Mouse (Mus musculus) adipocyte (in vitro differentiated cells): ENCODE data around the gene Gm17428.
"Not testable (repeated sequence)": the region's sequence is repeated elsewhere in the genome, so short reads cannot be mapped to it uniquely, and the experiment has no call there.

ENCODE experiments used
- DNase-seq: peaks from one replicate; pipeline ENCODE4 v3.0.0-alpha.2; 2016; ENCODE audit warnings: low spot score

Gene Gm17428

DNA sequence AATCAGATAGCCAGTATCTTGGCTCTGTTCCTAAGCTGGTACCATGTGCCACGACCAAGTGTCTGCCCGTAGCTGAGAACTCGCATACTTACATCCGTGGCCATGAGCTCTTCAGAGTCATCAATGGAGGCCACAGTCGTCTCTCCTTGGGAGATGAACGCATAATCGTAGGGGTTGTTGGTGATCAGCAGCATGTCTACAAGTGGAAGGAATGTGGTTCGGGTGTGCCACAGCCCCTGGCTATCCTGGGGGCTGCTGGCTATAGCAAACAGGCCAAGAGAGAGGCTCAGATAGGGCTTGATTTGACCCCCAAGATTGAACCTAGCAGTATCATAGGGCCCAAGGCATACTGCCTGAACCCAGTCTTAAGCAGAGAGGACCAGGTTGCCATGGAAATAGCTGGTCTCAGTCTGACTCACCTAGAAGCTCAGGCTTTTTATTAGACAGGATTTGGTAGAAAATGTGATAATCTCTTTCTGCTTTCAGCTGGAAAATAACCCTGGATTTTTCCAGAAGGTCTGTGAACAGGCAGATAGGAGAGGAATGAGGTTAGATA is 13.2 kb downstream of the Gm17428 start:
- no peak for DNase-seq

DNA sequence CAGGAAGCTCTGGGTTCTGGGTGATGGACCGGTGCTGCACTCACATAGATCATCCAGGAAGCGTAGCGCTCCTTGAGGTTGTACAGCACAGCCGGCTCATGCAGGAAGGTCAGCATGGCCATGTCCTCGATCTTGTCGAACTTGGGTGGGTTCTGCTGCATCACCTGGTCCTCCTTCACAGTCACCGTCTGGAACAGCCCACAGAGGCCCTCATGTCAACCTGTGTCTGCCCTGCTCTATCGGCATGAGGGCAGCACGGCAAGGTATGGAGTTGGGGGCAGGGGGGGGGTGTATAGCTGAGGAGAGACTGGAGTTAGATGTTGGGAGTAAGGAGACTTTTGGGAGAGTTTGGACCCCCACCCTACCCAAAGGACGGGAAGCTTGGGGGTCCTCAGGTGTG is 15.5 kb downstream of the Gm17428 start:
- DNase-seq: no peak

DNA sequence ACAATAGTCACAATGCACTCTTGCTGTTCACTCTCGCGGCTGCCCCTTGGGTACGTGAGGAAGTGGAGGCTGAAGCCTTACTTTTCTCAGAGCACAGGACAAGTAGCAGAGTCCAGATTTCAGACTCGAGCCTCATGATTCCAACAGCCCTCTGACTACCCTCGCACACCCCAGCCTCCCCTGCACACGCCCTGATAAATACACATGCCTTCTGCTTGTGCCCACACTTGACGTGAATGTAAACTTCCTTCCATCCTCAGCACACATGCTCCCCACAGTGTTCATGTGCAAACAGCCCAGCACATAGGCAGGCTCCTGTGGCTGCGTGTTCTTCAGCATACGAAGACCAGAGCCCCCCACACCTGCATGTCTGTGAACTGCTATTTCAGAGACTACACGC is 16.9 kb downstream of the Gm17428 start:
- no peak for DNase-seq

DNA sequence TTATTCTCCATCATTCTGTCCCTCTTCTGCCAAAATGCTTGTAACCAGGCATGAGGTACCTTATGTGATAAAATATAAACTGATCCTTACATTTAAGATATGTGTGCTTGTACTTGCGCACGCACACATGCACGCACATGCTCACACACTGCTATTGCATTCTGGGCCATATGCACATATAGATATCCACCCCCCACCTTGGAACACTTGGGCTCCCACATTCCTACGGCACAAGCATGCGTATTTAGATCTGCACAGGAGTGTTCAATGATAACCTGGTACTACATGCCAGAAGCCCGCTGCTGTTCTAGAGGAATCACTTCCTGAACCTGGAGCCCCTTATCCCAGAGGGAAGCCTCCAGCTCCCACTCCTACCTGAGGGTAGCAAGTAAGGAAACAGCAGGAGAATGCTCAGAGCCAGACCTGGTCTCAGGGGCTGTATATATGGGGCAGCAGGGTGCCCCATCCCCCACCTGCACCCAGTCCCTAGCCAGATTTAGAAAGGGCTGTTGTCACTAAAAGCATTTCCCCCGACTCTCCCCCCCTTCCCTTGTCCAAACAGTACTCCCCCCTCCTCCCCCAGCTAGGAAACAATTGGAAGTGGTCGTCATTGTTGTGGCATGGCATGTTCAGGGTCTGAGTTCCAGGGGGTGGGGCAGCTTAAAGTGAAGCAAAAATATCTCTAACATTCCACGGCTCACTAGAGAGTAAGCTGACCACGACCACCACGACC is 17.6 kb downstream of the Gm17428 start, which contains the start of gene Myh7:
TSS of gene Myh7 (minus strand) at position 491 of the 733 bp plus-strand sequence.
- DNase-seq: no peak

DNA sequence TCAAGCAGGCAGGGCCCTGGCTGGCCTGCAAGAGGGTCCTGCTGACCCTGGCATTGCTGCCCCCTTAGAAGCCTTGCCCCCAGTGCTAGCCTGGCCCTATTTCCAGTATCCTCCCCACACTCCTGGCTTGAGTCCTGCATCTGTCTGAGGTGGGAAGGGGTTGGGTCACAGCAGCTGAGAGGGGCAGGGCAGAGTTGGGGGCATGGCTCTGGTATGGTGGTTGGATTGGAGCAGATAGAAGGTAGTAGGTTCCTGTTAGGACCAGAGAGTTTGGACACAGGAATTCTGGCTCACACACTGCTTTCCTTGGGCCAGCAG is 18.1 kb downstream of the Gm17428 start:
- no peak for DNase-seq

DNA sequence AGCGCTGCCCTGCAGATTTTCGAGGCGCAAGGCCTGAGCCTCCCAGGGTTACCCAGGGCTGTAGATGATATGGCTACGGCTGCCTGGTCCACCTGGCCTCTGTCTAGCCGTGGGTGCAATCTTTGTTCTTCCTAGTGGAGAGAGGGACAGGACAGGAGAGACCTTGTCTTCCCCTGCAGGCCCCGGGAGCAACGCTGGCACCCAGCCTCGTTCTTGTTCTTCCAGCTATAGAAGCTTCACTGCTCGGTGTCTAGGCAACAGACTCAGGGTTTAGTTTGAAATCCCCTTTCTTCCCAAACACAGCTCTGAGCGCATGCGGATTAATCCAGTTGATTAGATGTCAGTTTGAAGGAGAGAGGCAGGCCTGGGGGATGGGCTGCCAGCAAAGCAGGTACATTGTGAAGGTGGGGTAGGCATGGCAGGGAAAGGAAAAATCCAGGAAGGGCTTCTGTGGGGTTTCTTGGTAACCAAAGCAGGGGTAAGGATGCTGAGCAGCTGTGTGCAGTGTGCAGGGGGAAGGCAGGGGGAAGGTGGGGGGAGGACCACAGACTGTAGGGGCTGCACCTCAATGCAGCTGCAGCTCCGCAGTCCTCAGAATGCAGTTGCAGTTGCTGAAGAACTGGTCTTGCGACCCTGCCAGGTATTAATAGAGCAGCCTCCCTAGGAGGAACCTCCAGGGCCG is 18.9 kb downstream of the Gm17428 start:
- DNase-seq: no peak

DNA sequence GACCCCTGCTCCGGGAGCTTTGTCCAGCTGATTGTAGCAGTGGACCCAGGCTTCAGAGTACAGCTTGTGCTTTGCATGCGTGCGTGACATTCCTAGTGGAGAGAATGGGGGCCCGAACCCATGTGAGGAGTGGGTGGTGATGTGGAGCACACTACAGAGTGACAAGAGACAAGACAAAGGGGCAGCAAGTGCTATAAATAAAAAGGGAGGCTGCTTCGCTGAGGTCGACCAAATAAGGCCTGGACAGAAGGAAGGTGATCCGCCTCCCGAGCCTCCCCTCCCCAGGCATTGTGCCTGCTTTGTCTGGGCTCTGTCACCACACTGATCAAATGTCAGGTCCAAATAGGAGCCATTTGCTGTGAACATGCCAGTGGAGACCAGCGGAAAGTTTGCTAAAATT is 20.1 kb downstream of the Gm17428 start:
- no peak for DNase-seq

DNA sequence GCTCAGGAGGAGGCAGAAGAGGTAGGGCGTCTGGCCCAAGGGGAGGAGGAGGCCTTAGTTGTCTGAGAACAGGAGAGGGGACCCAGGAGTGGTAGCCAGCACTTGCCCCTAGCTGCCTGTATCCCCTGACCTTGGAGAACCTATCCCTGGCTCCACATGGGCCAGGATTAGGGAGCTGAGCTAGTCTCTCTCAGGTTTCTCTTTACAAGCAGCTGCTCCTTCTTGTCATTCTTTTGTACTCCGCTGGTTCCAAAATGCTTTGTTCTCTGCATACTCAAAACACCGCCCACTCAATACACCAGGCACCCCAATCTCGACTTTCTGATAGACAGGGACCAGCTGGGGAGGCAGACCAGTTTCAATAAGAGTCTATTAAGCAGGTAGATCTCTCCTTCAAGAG is 20.6 kb downstream of the Gm17428 start:
- no peak for DNase-seq

DNA sequence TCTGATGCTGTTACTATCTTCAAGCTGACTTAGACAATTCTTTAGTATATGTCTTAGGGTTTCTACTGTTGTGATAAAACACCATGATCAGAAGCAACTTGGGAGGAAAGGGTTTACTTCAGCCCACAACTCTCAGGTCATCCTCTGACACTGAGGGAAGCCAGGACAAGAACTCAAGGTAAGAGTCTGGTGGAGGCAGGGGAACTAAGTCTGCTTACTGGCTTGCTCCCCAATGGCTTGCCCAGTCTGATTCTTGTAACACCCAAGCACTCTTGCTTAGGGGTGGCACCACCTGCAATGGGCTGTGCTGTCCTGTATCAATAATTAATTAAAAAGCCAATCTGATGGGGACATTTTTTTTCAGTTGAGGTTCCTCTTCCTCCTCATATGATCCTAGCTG is 21.9 kb downstream of the Gm17428 start:
- DNase-seq: no peak

DNA sequence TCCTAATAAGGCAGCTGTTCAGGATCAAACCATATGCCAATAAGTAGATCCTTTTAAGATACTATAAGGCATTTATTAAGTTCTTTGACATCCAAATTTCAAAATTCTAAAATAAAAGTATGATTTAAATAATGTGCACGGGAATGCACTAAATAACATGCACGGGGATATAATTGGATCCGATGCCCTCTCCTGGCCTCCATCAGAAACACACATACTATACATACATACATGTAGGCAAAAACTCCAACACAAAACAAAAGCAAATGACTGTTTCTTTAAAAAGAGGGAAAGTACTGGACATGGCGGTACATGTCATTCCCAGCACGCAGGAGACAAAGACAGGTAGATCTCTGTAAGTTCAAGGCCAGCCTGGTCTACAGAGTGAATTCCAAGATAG is 23.1 kb downstream of the Gm17428 start:
- DNase-seq: not testable (repeated sequence)

DNA sequence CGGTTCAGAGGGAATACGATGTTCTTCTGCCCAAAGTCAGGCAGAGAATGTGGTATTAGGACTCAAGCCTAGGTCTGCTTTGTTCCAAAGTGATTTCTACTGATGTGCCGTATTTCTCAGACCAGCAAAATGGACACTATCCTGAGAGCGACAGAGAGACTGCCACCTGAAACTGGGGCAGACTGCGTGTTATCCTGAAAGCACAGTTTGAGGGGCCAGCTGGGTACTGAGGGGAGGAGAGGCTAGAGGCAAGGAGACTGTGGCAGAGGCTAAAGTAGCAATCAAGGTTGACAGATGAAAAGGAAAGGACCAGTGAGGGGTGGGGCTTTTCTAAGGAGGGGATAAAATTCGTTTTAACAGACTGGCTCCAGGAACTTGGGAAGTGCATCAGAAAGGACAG is 24.1 kb downstream of the Gm17428 start:
- DNase-seq: no peak

DNA sequence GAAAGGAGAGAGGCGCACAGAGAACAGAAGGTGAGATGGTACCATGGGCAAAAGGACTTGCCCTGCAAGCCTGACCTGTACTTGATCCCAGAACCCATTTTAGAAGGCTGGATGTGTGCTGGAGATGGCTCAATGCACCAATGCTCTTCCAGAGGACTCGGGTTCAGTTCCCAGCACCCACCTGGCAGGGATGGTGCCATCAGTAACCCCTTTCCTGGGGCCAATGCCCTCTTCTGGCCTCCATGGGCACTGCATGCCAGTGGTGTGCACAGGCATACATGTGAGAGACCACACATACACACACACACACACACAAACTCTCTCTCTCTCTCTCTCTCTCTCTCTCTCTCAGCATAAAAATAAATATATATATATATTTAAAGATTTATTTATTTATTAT is 24.7 kb downstream of the Gm17428 start:
- DNase-seq: no peak

DNA sequence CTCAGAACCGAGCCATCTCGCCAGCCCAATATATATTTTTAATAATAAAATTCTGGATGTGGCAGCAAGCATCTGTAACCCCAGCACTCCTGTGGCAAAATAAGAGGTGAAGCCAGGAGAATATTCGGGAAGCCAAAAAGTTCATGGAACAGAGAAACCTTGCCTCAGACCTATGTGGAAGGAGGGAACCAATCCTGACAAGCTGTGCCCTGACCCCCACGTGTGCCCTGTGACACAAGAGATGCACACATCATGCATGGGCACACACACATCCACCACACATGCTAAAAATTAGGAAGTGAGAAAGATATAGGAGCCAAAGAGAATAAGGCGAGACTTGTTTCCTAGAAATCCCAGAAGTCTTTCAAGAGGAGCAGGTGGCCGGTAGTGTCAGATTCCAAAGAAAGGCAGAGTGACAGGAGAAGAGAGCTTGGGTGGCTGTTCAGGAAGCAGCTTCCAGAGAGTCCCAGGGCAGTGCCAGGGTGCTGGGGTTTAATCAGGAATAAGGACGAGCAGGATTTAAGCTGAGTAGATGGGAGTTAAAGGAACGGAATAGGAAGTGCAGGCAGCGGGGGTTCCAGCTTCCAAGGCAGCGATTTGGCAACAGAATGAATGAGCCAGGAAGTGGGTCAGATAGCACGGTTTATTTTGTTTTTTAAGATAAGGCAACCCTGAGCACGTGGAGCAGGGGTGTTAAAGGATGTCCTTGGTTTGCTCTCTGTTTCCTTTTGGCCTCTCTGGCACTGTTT is 25.4 kb downstream of the Gm17428 start:
- DNase-seq: no peak

DNA sequence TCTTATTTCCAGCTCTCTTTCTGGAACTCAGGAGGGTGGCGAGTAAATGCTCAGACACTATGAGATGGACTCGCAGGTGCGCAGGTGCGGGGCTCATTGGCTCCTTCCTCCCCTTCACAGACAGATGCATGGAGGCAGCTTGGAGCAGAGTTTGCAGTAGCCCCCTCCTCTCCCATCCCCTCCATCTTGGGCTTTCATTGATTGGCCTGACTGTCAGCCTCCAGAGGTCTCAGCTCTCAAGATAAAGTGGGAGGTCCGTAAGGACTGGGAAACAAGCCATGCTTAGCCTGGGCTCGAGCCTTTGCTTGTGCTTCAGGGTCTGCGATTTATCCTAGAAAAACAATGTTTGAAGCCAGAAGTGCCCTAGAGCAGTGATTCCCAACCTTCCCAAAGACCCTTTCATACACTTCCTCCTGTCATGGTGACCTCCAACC is 26.0 kb downstream of the Gm17428 start:
- DNase-seq: no peak

DNA sequence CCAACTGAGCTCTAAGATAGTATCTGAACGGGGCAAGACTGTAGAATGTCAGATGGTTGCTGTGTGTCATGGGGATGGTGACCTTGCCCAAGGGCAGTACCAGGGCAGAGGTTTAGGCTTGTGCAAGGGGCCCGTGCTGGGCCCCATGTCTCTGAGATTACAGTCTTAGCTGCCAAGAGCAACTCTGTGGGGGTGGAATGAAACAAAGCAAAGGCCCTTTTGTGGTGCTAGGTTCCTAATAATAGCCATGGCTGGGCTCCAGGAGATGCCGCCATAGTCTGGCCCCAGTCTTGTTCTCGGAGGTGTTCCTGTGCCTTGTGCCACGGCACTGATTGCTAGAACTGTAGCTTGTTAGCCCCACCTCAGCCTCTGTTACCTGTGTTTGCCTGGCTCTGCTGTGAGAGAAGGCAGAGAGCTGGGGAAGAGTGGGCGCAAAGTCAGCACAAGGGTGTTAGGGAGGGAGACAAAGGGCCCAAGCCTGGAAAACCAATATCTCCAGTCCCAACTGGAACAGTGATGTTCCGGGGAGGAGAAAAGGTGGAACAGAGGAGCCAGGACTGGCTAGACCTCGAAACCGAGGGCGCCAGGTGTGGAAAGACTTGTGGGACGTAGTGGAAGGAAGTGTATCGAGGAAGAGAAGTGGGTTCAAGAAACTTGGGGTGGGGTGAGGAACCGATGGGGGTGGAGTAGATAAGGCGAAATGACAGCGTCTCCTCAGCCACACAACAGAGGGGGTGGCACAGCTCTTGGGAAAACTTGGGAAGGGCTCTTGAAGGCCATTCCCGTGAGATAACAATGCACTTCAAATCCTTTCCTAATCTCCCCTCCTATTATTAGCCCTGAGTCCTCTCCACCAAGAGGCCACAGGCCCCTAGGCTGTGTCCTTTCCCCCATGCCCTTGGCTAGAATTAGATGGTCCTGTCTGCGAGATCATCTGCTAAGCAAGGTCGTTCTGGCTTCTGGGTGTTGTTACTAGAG is 27.4 kb downstream of the Gm17428 start:
- DNase-seq: peak; percentile 3

DNA sequence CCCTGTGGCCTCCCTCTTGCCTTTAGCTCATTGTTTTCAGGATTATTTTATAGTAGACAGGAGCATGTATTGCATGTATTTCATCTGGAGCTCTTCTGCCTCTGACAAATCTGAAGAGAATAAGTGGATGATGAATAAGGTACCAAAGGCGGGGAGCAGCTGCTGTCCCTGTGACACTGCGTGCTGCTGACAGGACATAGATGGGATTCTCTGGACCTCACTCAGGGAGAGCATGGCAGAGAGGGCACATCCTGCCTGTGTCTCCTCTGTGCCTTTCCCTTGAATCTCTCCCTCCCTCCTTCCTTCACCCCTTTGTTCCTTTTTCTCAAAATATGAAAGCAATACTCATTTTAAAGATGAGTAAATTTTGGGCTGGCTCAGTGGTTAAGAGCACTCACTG is 28.8 kb downstream of the Gm17428 start:
- no peak for DNase-seq

DNA sequence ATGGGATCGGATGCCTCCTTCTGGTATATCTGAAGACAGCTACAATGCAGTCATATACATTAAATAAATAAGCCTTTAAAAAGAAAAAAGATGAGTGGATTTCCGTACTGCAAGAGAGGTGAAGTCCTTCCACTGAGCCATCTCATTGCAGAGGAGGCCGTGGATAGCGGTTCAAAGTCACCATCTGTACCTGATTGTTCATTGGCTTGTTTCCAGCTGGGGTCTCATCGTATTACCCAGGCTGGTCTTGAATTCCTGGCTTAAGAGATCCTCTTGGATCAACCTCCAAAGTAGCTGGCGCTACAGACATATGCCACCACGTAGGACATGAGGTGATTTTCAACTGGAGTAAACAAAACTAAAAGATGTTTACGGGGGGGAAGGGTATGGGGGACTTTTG is 29.2 kb downstream of the Gm17428 start:
- no peak for DNase-seq

DNA sequence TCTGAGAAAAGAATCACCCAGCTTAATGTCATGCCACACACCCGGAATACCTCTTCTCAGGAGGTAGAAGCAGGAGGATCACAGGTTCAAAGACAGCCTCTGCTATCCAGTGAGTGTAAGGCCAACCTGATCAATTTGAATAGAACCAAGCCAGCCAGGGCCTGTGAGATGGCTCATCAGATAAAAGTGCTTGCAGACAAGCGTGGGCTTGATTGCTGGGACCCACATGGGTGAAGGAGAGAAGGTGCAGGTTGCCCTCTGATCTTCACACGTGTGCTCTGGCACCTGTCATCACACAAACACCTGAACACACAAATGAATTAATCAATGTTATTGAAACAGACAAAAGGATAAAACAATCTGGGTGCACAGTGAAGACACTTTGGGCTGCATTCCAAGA is 29.8 kb downstream of the Gm17428 start:
- no peak for DNase-seq

DNA sequence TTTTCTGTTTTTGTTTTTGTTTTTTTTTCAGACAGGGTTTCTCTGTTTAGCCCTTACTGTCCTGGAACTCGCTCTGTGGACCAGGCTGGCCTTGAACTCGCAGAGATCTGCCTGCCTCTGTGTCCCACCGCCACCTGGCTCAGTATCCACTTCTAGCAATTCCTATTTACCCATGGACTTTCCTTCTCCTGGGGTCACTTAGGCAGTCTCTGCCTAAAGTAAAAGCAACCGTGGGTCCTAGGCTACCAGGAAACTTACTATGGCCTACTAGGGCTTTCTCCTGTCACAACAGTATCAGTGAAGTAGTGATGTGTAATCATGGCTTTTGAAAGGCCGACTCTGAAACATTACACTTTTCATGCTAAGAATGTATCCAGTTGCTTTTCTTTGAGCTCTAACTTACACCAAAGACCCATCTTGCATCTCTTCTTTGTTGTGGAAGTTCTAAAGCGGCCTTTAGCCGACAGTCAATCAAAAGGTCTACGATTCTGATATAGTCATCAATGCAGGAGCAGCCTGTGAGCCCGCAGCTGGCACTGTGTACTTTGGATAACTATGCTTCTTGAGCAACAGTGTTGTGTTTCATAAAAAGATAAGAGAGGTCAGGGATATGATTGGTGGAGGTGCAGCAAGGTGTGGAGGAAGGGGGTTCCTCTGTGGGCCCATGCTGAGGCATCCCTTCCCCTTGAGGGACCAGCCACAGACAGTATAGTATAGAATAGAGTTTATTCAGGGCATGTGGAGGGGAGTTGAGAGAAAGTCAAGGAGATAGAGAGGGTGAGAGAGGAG is 30.6 kb downstream of the Gm17428 start:
- no peak for DNase-seq

DNA sequence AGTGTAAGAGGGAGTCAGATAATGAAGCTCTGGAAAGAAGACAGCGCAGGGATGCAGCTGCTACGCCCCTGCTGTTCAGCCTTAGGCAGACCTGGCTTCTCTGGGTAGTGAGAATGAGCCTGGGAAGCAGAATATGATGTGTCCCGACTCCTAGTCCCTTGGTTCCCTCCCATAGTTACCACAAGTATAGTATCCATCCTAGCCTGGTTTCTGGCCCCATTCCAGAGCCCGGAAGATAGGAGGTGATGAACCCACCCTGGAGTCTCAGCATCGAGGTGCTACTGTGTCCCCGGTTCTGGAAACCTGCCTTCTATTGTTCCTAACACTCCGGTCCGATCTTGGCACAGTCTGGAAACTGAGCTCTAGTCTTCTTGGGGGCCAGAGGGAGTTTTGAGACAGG is 31.7 kb downstream of the Gm17428 start:
- no peak for DNase-seq

DNA sequence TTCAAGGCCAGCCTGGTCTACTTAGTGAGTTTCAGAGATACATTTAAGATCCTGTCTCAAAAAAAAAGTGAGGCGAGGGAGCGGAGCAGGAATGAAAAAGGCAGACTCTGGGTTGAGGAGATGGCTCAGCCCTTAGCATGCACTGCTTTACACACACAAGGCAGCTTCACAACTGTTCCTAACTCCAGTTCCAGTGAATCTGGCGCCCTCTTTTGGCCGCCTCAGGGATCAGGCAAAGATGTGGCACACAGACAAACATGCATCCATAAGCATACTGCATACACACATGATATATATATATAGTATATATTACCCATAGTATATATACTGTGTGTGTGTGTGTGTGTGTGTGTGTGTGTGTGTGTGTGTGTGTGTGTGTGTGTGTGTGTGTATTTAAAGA is 34.4 kb downstream of the Gm17428 start:
- DNase-seq: no peak
